Mouse (Mus musculus): ENCODE data around the gene Higd1a. TPM values are rescaled to one million over a fixed set of nuclear protein-coding genes. Genes with fewer than 3 reads are reported as not detected.

Higd1a gene
- polyA plus RNA-seq, 1 experiment: 17.6 TPM

DNA sequence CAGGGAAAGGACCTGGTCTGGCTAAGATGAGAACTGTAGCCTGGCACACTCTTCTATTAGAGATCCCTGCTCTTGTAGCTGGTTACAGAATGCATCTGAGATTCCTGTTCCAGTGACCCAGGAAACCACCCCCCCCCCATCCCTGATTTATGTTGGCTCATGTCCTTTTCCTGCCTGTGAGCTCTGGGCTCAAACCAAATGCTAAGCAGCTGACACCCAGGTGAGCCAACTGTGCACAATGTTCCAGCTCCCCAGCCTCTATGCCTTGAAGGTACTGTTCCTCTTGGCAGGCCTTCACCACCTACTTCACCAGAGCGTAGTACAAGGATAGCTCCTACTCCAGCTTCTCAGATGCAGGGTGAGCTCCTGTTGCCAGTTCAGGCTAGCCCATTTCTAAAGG lies 35.1 kb downstream of the Higd1a start:
- Histone ChIP-seq H3K27me3 (ENCODE audit: control insufficient read depth, insufficient read depth, low read length) (no peaks in the 10 kb centered on the region), H3K4me3 (ENCODE audit: control insufficient read depth, insufficient read depth, low read length) (no peak overlapping the region), H3K36me3 (ENCODE audit: control insufficient read depth, insufficient read depth, low read length) (no peaks in the 10 kb centered on the region), H3K27ac (ENCODE audit: control insufficient read depth, insufficient read depth, low read length) (no peak overlapping the region), H3K4me1 (replicated peaks; ENCODE audit: control insufficient read depth, insufficient read depth, low read length) (no peaks in the 10 kb centered on the region)
- 93% methylated on average over 1 of the region's 1 CpGs for WGBS
- TF ChIP-seq CTCF (IDR thresholded peaks at IDR 0.05; ENCODE audit: borderline replicate concordance, control insufficient read depth, extremely low read depth, insufficient read depth, low read length, poor library complexity): no peak
- TF ChIP-seq POLR2A (IDR thresholded peaks at IDR 0.05; ENCODE audit: control insufficient read depth, extremely low read depth, insufficient read depth, low read length, poor library complexity): no peak
- no peak for DNase-seq

DNA sequence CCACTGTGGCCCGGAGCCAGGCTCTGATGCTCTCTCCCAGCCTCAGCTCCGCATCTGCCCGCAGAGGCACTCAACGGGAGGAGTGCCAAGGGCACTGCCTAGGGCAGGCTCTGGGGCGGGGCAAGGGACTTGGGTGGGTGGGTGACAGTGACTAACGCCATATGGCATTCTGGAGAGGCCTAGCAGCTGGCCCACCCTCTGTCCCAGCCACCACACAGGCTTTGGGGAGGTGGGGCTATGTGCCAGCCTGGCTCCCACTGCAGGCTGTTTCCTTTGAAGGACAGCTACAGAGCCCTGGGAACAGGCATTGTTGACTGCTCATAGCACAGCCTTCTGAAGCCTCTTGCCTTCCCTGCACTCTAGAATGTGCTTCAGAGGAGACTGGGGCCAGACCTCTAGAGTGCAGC lies 35.6 kb downstream of the Higd1a start:
- 92% methylated on average over 6 of the region's 6 CpGs for WGBS
- Histone ChIP-seq H3K27me3 (ENCODE audit: control insufficient read depth, insufficient read depth, low read length) (no peaks in the 10 kb centered on the region), H3K4me3 (ENCODE audit: control insufficient read depth, insufficient read depth, low read length) (no peak overlapping the region), H3K27ac (ENCODE audit: control insufficient read depth, insufficient read depth, low read length) (no peak overlapping the region), H3K36me3 (ENCODE audit: control insufficient read depth, insufficient read depth, low read length) (no peaks in the 10 kb centered on the region), H3K4me1 (replicated peaks; ENCODE audit: control insufficient read depth, insufficient read depth, low read length) (no peaks in the 10 kb centered on the region)
- TF ChIP-seq POLR2A (IDR thresholded peaks at IDR 0.05; ENCODE audit: control insufficient read depth, extremely low read depth, insufficient read depth, low read length, poor library complexity) (no peak), CTCF (IDR thresholded peaks at IDR 0.05; ENCODE audit: borderline replicate concordance, control insufficient read depth, extremely low read depth, insufficient read depth, low read length, poor library complexity) (no peak)
- DNase-seq: no peak

DNA sequence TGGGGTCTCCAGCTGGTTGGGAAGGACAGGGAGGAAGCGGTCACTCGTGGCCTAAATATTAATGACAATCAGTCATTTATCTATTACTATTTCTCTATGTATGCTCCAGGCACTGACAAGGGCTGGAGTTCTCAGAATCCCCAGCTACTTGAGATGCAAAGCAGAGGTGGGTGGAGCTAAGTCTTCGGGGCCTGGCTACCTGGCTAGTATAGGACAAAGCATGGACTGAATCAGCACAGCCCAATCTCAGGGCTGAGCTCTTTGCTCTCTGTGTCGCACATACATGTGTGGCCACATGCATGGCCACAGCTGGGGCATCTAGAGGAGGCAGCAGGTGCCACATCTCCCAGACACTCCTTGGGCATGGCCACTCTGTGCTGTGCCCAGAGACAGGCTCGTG lies 37.4 kb downstream of the Higd1a start:
- Histone ChIP-seq H3K27me3 (ENCODE audit: control insufficient read depth, insufficient read depth, low read length) (no peaks in the 10 kb centered on the region), H3K36me3 (ENCODE audit: control insufficient read depth, insufficient read depth, low read length) (no peaks in the 10 kb centered on the region), H3K4me3 (ENCODE audit: control insufficient read depth, insufficient read depth, low read length) (no peak overlapping the region), H3K27ac (ENCODE audit: control insufficient read depth, insufficient read depth, low read length) (no peak overlapping the region), H3K4me1 (replicated peaks; ENCODE audit: control insufficient read depth, insufficient read depth, low read length) (no peaks in the 10 kb centered on the region)
- TF ChIP-seq CTCF (IDR thresholded peaks at IDR 0.05; ENCODE audit: borderline replicate concordance, control insufficient read depth, extremely low read depth, insufficient read depth, low read length, poor library complexity) (no peak), POLR2A (IDR thresholded peaks at IDR 0.05; ENCODE audit: control insufficient read depth, extremely low read depth, insufficient read depth, low read length, poor library complexity) (no peak)
- no peak for DNase-seq
- WGBS: 86% methylated on average over 5 of the region's 5 CpGs

DNA sequence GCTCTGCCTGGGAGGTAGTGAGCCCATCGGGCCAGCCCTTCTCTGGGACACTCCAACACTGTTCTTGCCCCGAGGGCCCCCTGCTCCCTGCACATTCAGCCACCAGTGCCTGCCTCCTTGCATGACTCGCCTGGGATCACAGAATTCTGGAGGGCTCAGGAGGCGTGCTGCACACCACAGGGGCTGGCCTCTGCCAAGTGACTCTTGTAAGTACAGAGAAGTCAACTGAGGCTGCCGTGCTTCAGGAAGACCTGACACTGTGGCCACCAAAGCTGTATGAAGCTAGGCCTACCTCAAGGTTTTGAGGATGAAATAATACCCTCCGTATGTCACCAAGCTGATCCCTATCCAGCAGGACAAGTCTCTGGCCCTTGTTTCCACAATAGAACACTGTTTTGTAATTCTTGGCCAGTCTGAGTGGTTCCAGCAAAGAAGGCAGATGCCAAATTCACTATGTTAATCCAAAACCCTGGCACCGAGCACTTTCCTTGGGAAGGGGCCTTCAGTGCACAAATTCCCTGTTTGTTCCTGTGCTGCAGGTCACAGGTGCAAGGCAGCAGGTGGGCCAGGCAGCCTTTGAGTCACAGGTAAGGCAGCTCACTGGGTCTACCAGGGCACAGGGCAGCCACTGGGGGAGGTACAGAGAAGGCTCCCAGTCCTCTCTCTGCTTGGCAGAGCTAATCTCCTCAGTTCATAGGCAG lies 38.2 kb downstream of the Higd1a start:
- DNase-seq: no peak
- TF ChIP-seq POLR2A (IDR thresholded peaks at IDR 0.05; ENCODE audit: control insufficient read depth, extremely low read depth, insufficient read depth, low read length, poor library complexity): no peak
- TF ChIP-seq CTCF (IDR thresholded peaks at IDR 0.05; ENCODE audit: borderline replicate concordance, control insufficient read depth, extremely low read depth, insufficient read depth, low read length, poor library complexity): no peak
- Histone ChIP-seq H3K27me3 (ENCODE audit: control insufficient read depth, insufficient read depth, low read length) (no peaks in the 10 kb centered on the region), H3K36me3 (ENCODE audit: control insufficient read depth, insufficient read depth, low read length) (no peaks in the 10 kb centered on the region), H3K4me3 (ENCODE audit: control insufficient read depth, insufficient read depth, low read length) (no peak overlapping the region), H3K4me1 (replicated peaks; ENCODE audit: control insufficient read depth, insufficient read depth, low read length) (no peaks in the 10 kb centered on the region), H3K27ac (ENCODE audit: control insufficient read depth, insufficient read depth, low read length) (no peak overlapping the region)
- WGBS: 84% methylated on average over 7 of the region's 7 CpGs

DNA sequence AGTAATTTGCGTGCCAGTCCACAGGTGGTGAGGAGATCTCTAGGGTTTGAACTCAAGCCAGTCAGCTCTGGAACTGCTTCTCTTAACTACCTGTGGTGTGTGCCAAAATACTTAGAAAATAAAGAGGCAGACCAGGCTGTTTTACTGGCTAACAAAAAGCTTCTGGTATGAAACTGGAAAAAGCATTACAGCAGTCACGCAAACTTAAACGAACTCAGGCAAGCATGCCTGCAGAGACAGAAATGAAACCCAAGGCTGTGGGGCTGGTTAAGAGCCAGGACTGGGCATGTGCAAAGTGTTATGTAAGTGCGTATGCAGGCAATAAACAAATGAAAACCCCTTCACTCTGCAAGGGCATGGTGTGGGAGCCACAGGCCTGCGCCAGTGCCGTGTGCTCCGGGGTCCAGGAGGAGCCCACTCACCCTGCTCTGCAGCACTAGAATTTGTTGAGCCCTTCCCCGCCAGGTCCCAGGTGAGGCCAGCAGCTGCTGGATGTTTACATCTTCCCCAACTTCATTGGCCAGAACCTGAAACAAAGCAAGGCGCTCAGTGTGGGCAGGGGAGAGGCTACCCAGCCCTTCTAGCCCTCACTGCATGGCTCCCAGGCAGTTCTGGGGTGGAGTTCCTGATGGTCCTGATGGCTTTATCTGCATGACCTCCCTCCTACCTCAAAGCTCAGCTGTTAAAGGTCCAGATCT lies 38.9 kb downstream of the Higd1a start:
- DNase-seq: no peak
- no peak overlapping the region for H3K4me3 ChIP-seq (ENCODE audit: control insufficient read depth, insufficient read depth, low read length)
- no peak for TF ChIP-seq POLR2A (IDR thresholded peaks at IDR 0.05; ENCODE audit: control insufficient read depth, extremely low read depth, insufficient read depth, low read length, poor library complexity)
- no peak for TF ChIP-seq CTCF (IDR thresholded peaks at IDR 0.05; ENCODE audit: borderline replicate concordance, control insufficient read depth, extremely low read depth, insufficient read depth, low read length, poor library complexity)
- H3K4me1 ChIP-seq (replicated peaks; ENCODE audit: control insufficient read depth, insufficient read depth, low read length): no peaks in the 10 kb centered on the region
- no peaks in the 10 kb centered on the region for H3K36me3 ChIP-seq (ENCODE audit: control insufficient read depth, insufficient read depth, low read length)
- 87% methylated on average over 9 of the region's 9 CpGs for WGBS
- no peak overlapping the region for H3K27ac ChIP-seq (ENCODE audit: control insufficient read depth, insufficient read depth, low read length)
- no peaks in the 10 kb centered on the region for H3K27me3 ChIP-seq (ENCODE audit: control insufficient read depth, insufficient read depth, low read length)

DNA sequence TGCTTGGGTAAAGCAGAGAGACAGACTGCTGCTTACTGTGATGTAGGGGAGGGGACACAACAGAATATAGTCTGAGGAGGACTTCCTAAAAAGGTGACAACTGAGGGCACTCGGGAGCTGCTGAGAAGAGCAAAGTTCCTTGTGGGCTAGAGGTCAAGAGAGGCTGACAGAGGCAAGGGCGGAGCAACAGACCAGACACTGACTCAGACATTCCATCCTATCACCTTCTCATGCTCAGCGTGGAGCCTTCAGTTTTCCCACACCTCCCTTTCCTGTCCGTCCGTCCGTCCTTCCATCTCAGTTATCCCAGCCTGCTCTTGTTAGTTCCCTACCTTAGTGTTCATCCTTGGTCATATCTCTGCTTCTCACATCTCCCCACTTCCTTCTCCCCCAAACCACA lies 43.0 kb downstream of the Higd1a start:
- Histone ChIP-seq H3K27me3 (ENCODE audit: control insufficient read depth, insufficient read depth, low read length) (no peaks in the 10 kb centered on the region), H3K27ac (ENCODE audit: control insufficient read depth, insufficient read depth, low read length) (no peak overlapping the region), H3K4me3 (ENCODE audit: control insufficient read depth, insufficient read depth, low read length) (no peak overlapping the region), H3K36me3 (ENCODE audit: control insufficient read depth, insufficient read depth, low read length) (no peaks in the 10 kb centered on the region), H3K4me1 (replicated peaks; ENCODE audit: control insufficient read depth, insufficient read depth, low read length) (no peaks in the 10 kb centered on the region)
- WGBS: 30% methylated on average over 6 of the region's 6 CpGs
- no peak for DNase-seq
- TF ChIP-seq CTCF (IDR thresholded peaks at IDR 0.05; ENCODE audit: borderline replicate concordance, control insufficient read depth, extremely low read depth, insufficient read depth, low read length, poor library complexity) (no peak), POLR2A (IDR thresholded peaks at IDR 0.05; ENCODE audit: control insufficient read depth, extremely low read depth, insufficient read depth, low read length, poor library complexity) (no peak)
